Mouse (Mus musculus) kidney, adult 2 months (tissue): ENCODE data around the gene Ppp1r14b.

ENCODE experiments used
- CTCF ChIP-seq: fragments of 200-500 bp; conservative IDR thresholded peaks from 2 replicates; pipeline ENCODE4 v1.5.1; 2011; ENCODE audit warnings: low read depth, mild to moderate bottlenecking, control low read depth, low read length, moderate library complexity, mixed read lengths; ENCODE audit not compliant: insufficient read depth, insufficient read length
- POLR2A ChIP-seq: fragments of 200-500 bp; IDR thresholded peaks from one replicate; pipeline ENCODE4 v1.6.1; 2011; ENCODE audit warnings: low read depth, low read length, control low read depth

DNA sequence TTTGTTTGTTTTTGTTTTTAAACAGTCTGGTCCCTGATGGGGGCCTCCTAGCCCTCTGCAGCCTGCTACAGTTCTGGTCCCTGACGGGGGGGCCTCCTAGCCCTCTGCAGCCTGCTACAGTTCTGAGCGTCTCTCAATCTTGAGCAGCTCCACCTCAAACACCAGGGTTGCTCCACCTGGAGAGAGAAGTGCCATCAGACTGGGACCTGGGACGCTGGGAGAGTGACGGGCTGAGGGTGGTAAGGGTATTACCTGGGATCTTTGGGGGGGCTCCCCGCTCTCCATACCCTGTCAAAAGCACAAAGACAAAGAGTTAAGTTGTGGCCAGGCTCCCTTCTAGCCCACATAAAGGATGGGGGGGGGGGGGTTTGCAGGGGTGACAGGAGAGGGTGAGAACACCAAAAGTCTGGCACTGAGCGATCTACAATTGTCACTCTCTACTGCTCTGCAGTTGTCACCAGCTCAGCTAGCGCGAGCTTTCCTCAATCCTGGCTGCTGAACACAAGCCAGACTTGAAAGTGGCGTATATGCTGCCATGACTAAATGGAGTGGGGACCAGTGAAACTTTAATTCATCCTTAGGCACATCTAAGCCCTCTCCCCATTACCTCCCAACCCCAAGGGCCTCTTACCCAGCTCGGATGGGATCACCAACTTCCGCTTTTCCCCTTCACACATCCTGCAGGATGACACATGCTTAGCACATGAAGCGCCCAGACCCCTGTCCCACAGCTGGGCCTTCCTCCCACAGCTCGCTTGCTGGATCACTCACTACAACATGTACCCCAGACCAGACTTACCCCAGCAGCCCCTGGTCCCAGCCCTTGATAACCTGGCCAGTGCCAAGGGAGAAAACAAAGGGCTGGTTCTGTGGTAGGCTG is 3.2 kb downstream of the Ppp1r14b start:
- TF ChIP-seq CTCF (no peak), POLR2A (no peak)
